Mouse (Mus musculus): Measurements from ENCODE around the gene Lrrc73.

GRCm38 (mm10) chr17:46248189-46248522 lies 5.2 kb upstream of the Lrrc73 start:
- TF ChIP-seq GATA1 (IDR thresholded peaks at IDR 0.05; ENCODE audit: borderline replicate concordance, low read length) (no peak), FLI1 (IDR thresholded peaks at IDR 0.05; ENCODE audit: low read length) (0 out of 2 replicates have a peak, but pooled peaks have one; percentile 2)
